Mouse (Mus musculus) limb, embryonic 13.5 days (tissue): ENCODE results near the gene Zfp507. TPM values are rescaled to one million over a fixed set of nuclear protein-coding genes. Genes with fewer than 3 reads are reported as not detected.
A peak's percentile ranks its signal among the peaks of the same experiment; 100 is the strongest.

Experiments
- ATAC-seq: fragments of 200-750 bp; cut with Nextera tagmentation; 2 replicates; pipeline ENCODE4 v1.8.0; 2017; ENCODE audit warnings: low read depth, moderate number of reproducible peaks, moderate TSS enrichment; ENCODE audit not compliant: low FRiP score
- H3K27ac ChIP-seq: fragments of 300-500 bp; sonication (generic); 2 replicates; pipeline ENCODE4 v1.5.1; 2015; ENCODE audit warnings: inconsistent platforms, mild to moderate bottlenecking, moderate library complexity
- H3K27me3 ChIP-seq: fragments of 300-500 bp; sonication (generic); 2 replicates; pipeline ENCODE4 v1.6.1; 2015; ENCODE audit warnings: mild to moderate bottlenecking, inconsistent platforms
- H3K36me3 ChIP-seq: fragments of 300-500 bp; sonication (generic); 2 replicates; pipeline ENCODE4 v1.6.1; 2015; ENCODE audit warnings: inconsistent platforms, mild to moderate bottlenecking, moderate library complexity
- H3K4me1 ChIP-seq: fragments of 300-500 bp; sonication (generic); 2 replicates; pipeline ENCODE4 v1.6.1; 2015; ENCODE audit warnings: inconsistent platforms
- H3K4me2 ChIP-seq: fragments of 300-500 bp; sonication (generic); replicated peaks from 2 replicates; pipeline ENCODE4 v1.6.1; 2015; ENCODE audit warnings: inconsistent platforms, mild to moderate bottlenecking, moderate library complexity
- H3K4me3 ChIP-seq: fragments of 300-500 bp; sonication (generic); 2 replicates; pipeline ENCODE4 v1.5.1; 2015; ENCODE audit warnings: moderate library complexity, mild to moderate bottlenecking, inconsistent platforms
- H3K9ac ChIP-seq: fragments of 300-500 bp; sonication (generic); 2 replicates; pipeline ENCODE4 v1.6.1; 2015; ENCODE audit warnings: mild to moderate bottlenecking, inconsistent platforms
- H3K9me3 ChIP-seq: fragments of 300-500 bp; sonication (generic); 2 replicates; pipeline ENCODE4 v1.6.1; 2016; ENCODE audit warnings: inconsistent platforms
- WGBS: fragments of 180-500 bp; shearing (Covaris S2); methylation state at CpG from one replicate; pipeline ENCODE4 v1.1.7; 2015; 5-methylcytosine and 5-hydroxymethylcytosine counted together
- polyA plus RNA-seq: library from polyadenylated mRNA; unstranded; fragments of >200 nt; fragmentation: Nextera tagmentation; extraction: Ambion mirVana; gene quantifications from 2 replicates; pipeline ENCODE4 v1.2.1, GENCODE M21; 2015

Zfp507 gene
- polyA plus RNA-seq, 1 experiment from 2014 or later = 20.8 TPM

- WGBS = 86% methylated on average over 14 of the region's 14 CpGs
- Histone ChIP-seq H3K36me3 (peaks cover 87% of the 10 kb centered on the region), H3K9me3 (no peaks in the 10 kb centered on the region), H3K4me2 (no peak overlapping the region), H3K9ac (no peak overlapping the region), H3K4me3 (no peak overlapping the region), H3K27ac (no peak overlapping the region), H3K27me3 (no peaks in the 10 kb centered on the region), H3K4me1 (no peaks in the 10 kb centered on the region)
- ATAC-seq = peak; percentile 74
Measured at GRCm38 (mm10) chr7:35747397-35747964, 55.3 kb downstream of the Zfp507 start.

GRCm38 (mm10) chr7:35746686-35747396, 56.0 kb downstream of the Zfp507 start:
- H3K36me3 ChIP-seq = peaks cover 92% of the 10 kb centered on the region
- 93% methylated on average over 12 of the region's 12 CpGs for WGBS
- no peaks in the 10 kb centered on the region for H3K4me1 ChIP-seq
- H3K9me3 ChIP-seq = no peaks in the 10 kb centered on the region
- no peak overlapping the region for H3K27ac ChIP-seq
- no peaks in the 10 kb centered on the region for H3K27me3 ChIP-seq
- H3K4me2 ChIP-seq = no peak overlapping the region
- H3K9ac ChIP-seq = no peak overlapping the region
- no peak overlapping the region for H3K4me3 ChIP-seq
- no peak for ATAC-seq

- 68% methylated on average over 6 of the region's 6 CpGs for WGBS
Measured at GRCm38 (mm10) chr7:35745281-35745702, 57.5 kb downstream of the Zfp507 start.

GRCm38 (mm10) chr7:35744771-35745170, 58.0 kb downstream of the Zfp507 start:
- ATAC-seq = no peak
- no peak overlapping the region for H3K27ac ChIP-seq
- no peaks in the 10 kb centered on the region for H3K9me3 ChIP-seq
- no peaks in the 10 kb centered on the region for H3K4me1 ChIP-seq
- H3K4me3 ChIP-seq = no peak overlapping the region
- no peak overlapping the region for H3K4me2 ChIP-seq
- H3K36me3 ChIP-seq = peaks cover 88% of the 10 kb centered on the region
- 93% methylated on average over 9 of the region's 9 CpGs for WGBS
- no peak overlapping the region for H3K9ac ChIP-seq
- no peaks in the 10 kb centered on the region for H3K27me3 ChIP-seq

More at GRCm38 (mm10) chr7:35745281-35745702, 57.5 kb downstream of the Zfp507 start:
- H3K9ac ChIP-seq = no peak overlapping the region
- peaks cover 88% of the 10 kb centered on the region for H3K36me3 ChIP-seq
- H3K4me3 ChIP-seq = no peak overlapping the region
- H3K4me2 ChIP-seq = no peak overlapping the region
- no peak for ATAC-seq
- no peaks in the 10 kb centered on the region for H3K9me3 ChIP-seq
- H3K27ac ChIP-seq = no peak overlapping the region
- no peaks in the 10 kb centered on the region for H3K4me1 ChIP-seq
- no peaks in the 10 kb centered on the region for H3K27me3 ChIP-seq

GRCm38 (mm10) chr7:35742310-35742709, 60.5 kb downstream of the Zfp507 start:
- no peak overlapping the region for H3K4me2 ChIP-seq
- H3K27ac ChIP-seq = no peak overlapping the region
- H3K27me3 ChIP-seq = no peaks in the 10 kb centered on the region
- no peaks in the 10 kb centered on the region for H3K4me1 ChIP-seq
- no peak overlapping the region for H3K4me3 ChIP-seq
- H3K9me3 ChIP-seq = peaks cover 4% of the 10 kb centered on the region; the same call in 1 of the 2 replicates
- no peak for ATAC-seq
- H3K36me3 ChIP-seq = peaks cover 87% of the 10 kb centered on the region
- H3K9ac ChIP-seq = no peak overlapping the region
- WGBS = 76% methylated on average over 5 of the region's 5 CpGs

GRCm38 (mm10) chr7:35741858-35742257, 60.9 kb downstream of the Zfp507 start:
- 68% methylated on average over 5 of the region's 5 CpGs for WGBS
- no peaks in the 10 kb centered on the region for H3K4me1 ChIP-seq
- H3K4me3 ChIP-seq = no peak overlapping the region
- ATAC-seq = no peak
- no peak overlapping the region for H3K4me2 ChIP-seq
- H3K27me3 ChIP-seq = no peaks in the 10 kb centered on the region
- no peak overlapping the region for H3K9ac ChIP-seq
- H3K9me3 ChIP-seq = peaks cover 4% of the 10 kb centered on the region; the same call in 1 of the 2 replicates
- H3K27ac ChIP-seq = no peak overlapping the region
- peaks cover 85% of the 10 kb centered on the region for H3K36me3 ChIP-seq

GRCm38 (mm10) chr7:35740489-35741230, 62.1 kb downstream of the Zfp507 start:
- Histone ChIP-seq H3K4me1 (no peaks in the 10 kb centered on the region), H3K27ac (no peak overlapping the region), H3K9me3 (peaks cover 4% of the 10 kb centered on the region; the same call in 1 of the 2 replicates), H3K9ac (no peak overlapping the region), H3K36me3 (peaks cover 78% of the 10 kb centered on the region), H3K27me3 (no peaks in the 10 kb centered on the region), H3K4me2 (no peak overlapping the region), H3K4me3 (no peak overlapping the region)
- ATAC-seq = no peak
- WGBS = 76% methylated on average over 5 of the region's 5 CpGs

- Histone ChIP-seq H3K4me1 (no peaks in the 10 kb centered on the region), H3K36me3 (peaks cover 77% of the 10 kb centered on the region), H3K27ac (no peak overlapping the region), H3K9ac (no peak overlapping the region), H3K9me3 (peaks cover 4% of the 10 kb centered on the region; the same call in 1 of the 2 replicates), H3K27me3 (no peaks in the 10 kb centered on the region), H3K4me2 (no peak overlapping the region), H3K4me3 (no peak overlapping the region)
- no peak for ATAC-seq
Measured at GRCm38 (mm10) chr7:35738871-35739270, 63.9 kb downstream of the Zfp507 start.

GRCm38 (mm10) chr7:35733313-35734050, 69.3 kb downstream of the Zfp507 start:
- H3K36me3 ChIP-seq = peaks cover 50% of the 10 kb centered on the region

GRCm38 (mm10) chr7:35732585-35733059, 70.2 kb downstream of the Zfp507 start:
- Histone ChIP-seq H3K36me3 (peaks cover 49% of the 10 kb centered on the region), H3K27ac (no peak overlapping the region), H3K27me3 (no peaks in the 10 kb centered on the region), H3K4me2 (no peak overlapping the region), H3K4me1 (no peaks in the 10 kb centered on the region), H3K4me3 (no peak overlapping the region), H3K9ac (no peak overlapping the region), H3K9me3 (peaks cover 3% of the 10 kb centered on the region; the same call in 1 of the 2 replicates)
- 80% methylated on average over 10 of the region's 10 CpGs for WGBS
- no peak for ATAC-seq

More at GRCm38 (mm10) chr7:35733313-35734050, 69.3 kb downstream of the Zfp507 start:
- Histone ChIP-seq H3K4me2 (no peak overlapping the region), H3K9me3 (peaks cover 4% of the 10 kb centered on the region; the same call in 1 of the 2 replicates), H3K9ac (no peak overlapping the region), H3K4me3 (no peak overlapping the region), H3K27ac (no peak overlapping the region), H3K27me3 (no peaks in the 10 kb centered on the region), H3K4me1 (no peaks in the 10 kb centered on the region)
- no peak for ATAC-seq
- WGBS = 62% methylated on average over 14 of the region's 14 CpGs

- Histone ChIP-seq H3K36me3 (peaks cover 45% of the 10 kb centered on the region), H3K9me3 (no peaks in the 10 kb centered on the region), H3K27me3 (no peaks in the 10 kb centered on the region), H3K4me3 (no peak overlapping the region), H3K27ac (no peak overlapping the region), H3K4me2 (no peak overlapping the region), H3K4me1 (no peaks in the 10 kb centered on the region), H3K9ac (no peak overlapping the region)
- no peak for ATAC-seq
- 88% methylated on average over 9 of the region's 9 CpGs for WGBS
Measured at GRCm38 (mm10) chr7:35729621-35730031, 73.2 kb downstream of the Zfp507 start.
